Mouse (Mus musculus) heart, embryonic 11.5 days (tissue): ENCODE results near the gene Ptgs1. TPM values are rescaled to one million over a fixed set of nuclear protein-coding genes. Genes with fewer than 3 reads are reported as not detected.

ENCODE experiments used
- ATAC-seq: fragments of 200-750 bp; cut with Nextera tagmentation; replicated peaks from 2 replicates; pipeline ENCODE4 v1.8.0; 2017; ENCODE audit warnings: moderate library complexity; ENCODE audit not compliant: insufficient number of reproducible peaks, low FRiP score, low TSS enrichment
- H3K27ac ChIP-seq: fragments of 300-500 bp; sonication (generic); 2 replicates; pipeline ENCODE4 v1.5.1; 2014; ENCODE audit warnings: mild to moderate bottlenecking, low read depth, low read length
- H3K27me3 ChIP-seq: fragments of 300-500 bp; sonication (generic); 2 replicates; pipeline ENCODE4 v1.6.1; 2014; ENCODE audit warnings: mild to moderate bottlenecking, low read length, mixed read lengths; ENCODE audit not compliant: control insufficient read depth, insufficient read depth
- H3K36me3 ChIP-seq: fragments of 300-500 bp; sonication (generic); 2 replicates; pipeline ENCODE4 v1.6.1; 2014; ENCODE audit warnings: mild to moderate bottlenecking, low read length, moderate library complexity, mixed read lengths; ENCODE audit not compliant: control insufficient read depth, insufficient read depth
- H3K4me1 ChIP-seq: fragments of 300-500 bp; sonication (generic); 2 replicates; pipeline ENCODE4 v1.6.1; 2014; ENCODE audit warnings: low read length; ENCODE audit not compliant: control insufficient read depth, insufficient read depth
- H3K4me2 ChIP-seq: fragments of 300-500 bp; sonication (generic); 2 replicates; pipeline ENCODE4 v1.6.1; 2014; ENCODE audit warnings: mild to moderate bottlenecking, moderate library complexity
- H3K4me3 ChIP-seq: fragments of 300-500 bp; sonication (generic); 2 replicates; pipeline ENCODE4 v1.5.1; 2014; ENCODE audit warnings: low read depth, low read length
- H3K9ac ChIP-seq: fragments of 300-500 bp; sonication (generic); 2 replicates; pipeline ENCODE4 v1.6.1; 2014; ENCODE audit warnings: mild to moderate bottlenecking, low read depth, low read length, moderate library complexity
- H3K9me3 ChIP-seq: fragments of 300-500 bp; sonication (generic); replicated peaks from 2 replicates; pipeline ENCODE4 v1.6.1; 2016; ENCODE audit warnings: low read length; ENCODE audit not compliant: control insufficient read depth
- WGBS: fragments of 180-500 bp; shearing (Covaris S2); extraction: QIAGEN DNeasy Blood & Tissue Kit; methylation state at CpG from one replicate; pipeline ENCODE4 v1.1.7; 2014; ENCODE audit not compliant: insufficient replicate concordance; 5-methylcytosine and 5-hydroxymethylcytosine counted together
- polyA plus RNA-seq: library from polyadenylated mRNA; unstranded; fragments of >200 nt; fragmentation: Nextera tagmentation; extraction: Ambion mirVana; gene quantifications from 2 replicates; pipeline ENCODE4 v1.2.1, GENCODE M21; 2014

Gene Ptgs1
- polyA plus RNA-seq, 1 experiment from 2014 or later: 19.4 TPM

DNA sequence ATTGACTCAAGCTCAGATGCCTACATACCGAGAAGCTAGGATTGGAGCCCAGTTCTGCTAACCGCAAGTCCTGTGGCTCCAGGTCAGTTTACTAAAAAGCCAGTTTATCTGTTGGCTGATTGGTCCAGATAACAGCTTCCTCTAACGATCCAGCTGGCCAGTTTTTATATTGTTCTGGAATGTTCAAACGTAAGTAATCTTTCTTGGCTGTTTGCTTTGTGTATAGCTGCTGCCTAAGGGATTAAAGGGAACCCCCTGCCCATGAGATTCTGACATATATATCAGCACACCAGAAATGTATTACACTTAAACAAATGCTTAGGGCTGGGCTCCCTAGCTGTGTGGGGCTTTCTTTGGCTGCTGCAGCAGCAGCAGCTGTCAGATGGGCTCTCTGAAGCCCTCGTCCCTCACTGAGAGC is 13.7 kb downstream of the Ptgs1 start:
- Histone ChIP-seq H3K9ac (no peak overlapping the region), H3K4me1 (no peaks in the 10 kb centered on the region), H3K4me3 (no peak overlapping the region), H3K9me3 (no peaks in the 10 kb centered on the region; the same call in 1 of the 2 replicates), H3K4me2 (no peak overlapping the region), H3K27me3 (no peaks in the 10 kb centered on the region), H3K27ac (no peak overlapping the region), H3K36me3 (no peaks in the 10 kb centered on the region; the same call in 1 of the 2 replicates)
- ATAC-seq: no peak
- 46% methylated on average over 5 of the region's 5 CpGs for WGBS

GRCm38 (mm10) chr2:36244705-36245104 is 14.5 kb downstream of the Ptgs1 start:
- Histone ChIP-seq H3K27ac (no peak overlapping the region), H3K4me1 (no peaks in the 10 kb centered on the region), H3K9me3 (no peaks in the 10 kb centered on the region; the same call in 1 of the 2 replicates), H3K27me3 (no peaks in the 10 kb centered on the region), H3K4me3 (no peak overlapping the region), H3K36me3 (no peaks in the 10 kb centered on the region), H3K9ac (no peak overlapping the region), H3K4me2 (no peak overlapping the region)
- WGBS: 75% methylated on average over 3 of the region's 3 CpGs
- ATAC-seq: no peak

DNA sequence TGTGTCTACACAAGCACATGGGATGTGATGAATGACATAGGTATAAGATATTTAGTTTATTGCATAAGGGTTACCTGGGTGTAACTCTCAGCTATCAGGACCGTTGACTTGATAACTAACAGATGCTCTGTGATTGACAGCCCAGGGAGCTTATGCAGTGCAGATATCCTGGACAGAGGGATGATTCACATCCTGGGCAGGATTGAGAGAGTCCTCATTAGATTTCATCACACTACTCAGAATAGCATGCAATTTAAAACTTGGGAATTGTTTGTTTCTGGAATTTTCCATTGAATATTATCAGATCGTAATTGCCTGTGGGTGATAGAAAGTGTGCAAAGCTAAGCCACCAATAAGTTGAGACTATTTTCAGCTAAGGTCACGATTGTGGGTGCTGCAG is 17.7 kb downstream of the Ptgs1 start:
- Histone ChIP-seq H3K4me2 (no peak overlapping the region), H3K9ac (no peak overlapping the region), H3K36me3 (no peaks in the 10 kb centered on the region), H3K27me3 (no peaks in the 10 kb centered on the region), H3K4me1 (no peaks in the 10 kb centered on the region), H3K27ac (no peak overlapping the region), H3K4me3 (no peak overlapping the region), H3K9me3 (no peaks in the 10 kb centered on the region)
- ATAC-seq: no peak
- 62% methylated on average over 3 of the region's 3 CpGs for WGBS

DNA sequence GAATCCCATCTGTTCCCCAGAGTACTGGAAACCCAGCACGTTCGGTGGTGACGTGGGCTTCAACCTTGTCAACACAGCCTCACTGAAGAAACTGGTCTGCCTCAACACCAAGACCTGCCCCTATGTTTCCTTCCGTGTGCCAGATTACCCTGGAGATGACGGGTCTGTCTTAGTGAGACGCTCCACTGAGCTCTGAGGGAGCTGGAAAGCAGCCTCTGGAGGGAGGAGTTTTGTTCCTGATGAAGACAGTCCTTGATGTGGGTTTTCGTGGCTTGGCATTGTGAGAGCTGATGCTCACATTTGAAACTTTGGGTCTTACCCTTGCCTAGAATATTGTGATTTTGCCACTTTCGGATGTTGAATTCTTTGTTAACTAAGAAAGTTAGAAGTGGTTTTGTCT is 20.9 kb downstream of the Ptgs1 start:
- Histone ChIP-seq H3K27ac (no peak overlapping the region), H3K4me1 (no peaks in the 10 kb centered on the region), H3K4me3 (no peak overlapping the region), H3K36me3 (no peaks in the 10 kb centered on the region), H3K27me3 (no peaks in the 10 kb centered on the region), H3K9me3 (no peaks in the 10 kb centered on the region), H3K9ac (no peak overlapping the region), H3K4me2 (no peak overlapping the region)
- WGBS: 63% methylated on average over 8 of the region's 8 CpGs
- ATAC-seq: no peak

DNA sequence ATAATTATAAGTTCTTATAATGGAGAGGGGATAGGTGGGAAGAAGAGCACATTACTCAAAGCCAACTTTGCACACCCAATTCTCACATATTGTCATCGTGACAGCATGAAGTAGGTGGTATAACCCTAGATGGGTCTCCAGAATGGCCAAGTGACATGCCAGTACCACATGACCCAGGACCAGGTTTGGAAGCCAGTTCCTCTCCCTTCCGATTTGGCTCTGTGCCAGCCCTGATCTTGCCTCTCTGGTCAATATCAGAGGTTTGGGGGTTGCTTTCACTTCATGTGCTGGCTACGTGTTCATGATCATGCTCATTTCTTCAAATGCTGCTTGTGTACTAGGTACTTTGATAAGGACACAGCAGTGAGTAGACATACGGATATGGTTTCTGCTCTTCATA is 22.3 kb downstream of the Ptgs1 start:
- Histone ChIP-seq H3K4me3 (no peak overlapping the region), H3K27me3 (no peaks in the 10 kb centered on the region), H3K9me3 (no peaks in the 10 kb centered on the region), H3K4me1 (no peaks in the 10 kb centered on the region), H3K4me2 (no peak overlapping the region), H3K27ac (no peak overlapping the region), H3K36me3 (no peaks in the 10 kb centered on the region), H3K9ac (no peak overlapping the region)
- 81% methylated on average over 4 of the region's 4 CpGs for WGBS
- no peak for ATAC-seq

GRCm38 (mm10) chr2:36254445-36254844 is 24.2 kb downstream of the Ptgs1 start:
- Histone ChIP-seq H3K4me2 (no peak overlapping the region), H3K9ac (no peak overlapping the region), H3K4me1 (no peaks in the 10 kb centered on the region), H3K4me3 (no peak overlapping the region), H3K27me3 (no peaks in the 10 kb centered on the region), H3K36me3 (no peaks in the 10 kb centered on the region), H3K27ac (no peak overlapping the region), H3K9me3 (no peaks in the 10 kb centered on the region)
- ATAC-seq: no peak
- 79% methylated on average over 2 of the region's 2 CpGs for WGBS

DNA sequence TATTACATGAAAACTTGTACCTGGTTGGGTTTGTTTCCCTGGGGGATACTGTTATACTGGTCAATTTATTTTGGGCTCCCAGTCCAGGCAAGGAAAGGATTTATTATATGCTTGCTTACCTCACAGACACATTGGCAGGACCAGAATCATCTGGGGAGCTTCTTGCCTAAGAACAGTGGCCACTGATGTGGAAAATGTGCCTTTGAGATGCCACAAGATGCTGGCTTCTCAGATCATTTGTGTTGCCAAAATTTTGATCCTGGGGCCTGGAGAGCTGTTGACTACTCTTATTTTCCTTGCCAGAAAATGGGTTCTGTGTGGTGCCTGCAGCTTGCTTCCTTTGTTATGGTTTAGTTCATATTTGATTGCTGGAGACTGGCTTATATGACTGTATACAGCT is 26.7 kb downstream of the Ptgs1 start:
- H3K4me3 ChIP-seq: no peak overlapping the region
- H3K9ac ChIP-seq: no peak overlapping the region
- H3K27me3 ChIP-seq: no peaks in the 10 kb centered on the region
- no peaks in the 10 kb centered on the region for H3K36me3 ChIP-seq
- no peaks in the 10 kb centered on the region for H3K4me1 ChIP-seq
- H3K9me3 ChIP-seq: no peaks in the 10 kb centered on the region
- H3K27ac ChIP-seq: no peak overlapping the region
- no peak for ATAC-seq
- no peak overlapping the region for H3K4me2 ChIP-seq

DNA sequence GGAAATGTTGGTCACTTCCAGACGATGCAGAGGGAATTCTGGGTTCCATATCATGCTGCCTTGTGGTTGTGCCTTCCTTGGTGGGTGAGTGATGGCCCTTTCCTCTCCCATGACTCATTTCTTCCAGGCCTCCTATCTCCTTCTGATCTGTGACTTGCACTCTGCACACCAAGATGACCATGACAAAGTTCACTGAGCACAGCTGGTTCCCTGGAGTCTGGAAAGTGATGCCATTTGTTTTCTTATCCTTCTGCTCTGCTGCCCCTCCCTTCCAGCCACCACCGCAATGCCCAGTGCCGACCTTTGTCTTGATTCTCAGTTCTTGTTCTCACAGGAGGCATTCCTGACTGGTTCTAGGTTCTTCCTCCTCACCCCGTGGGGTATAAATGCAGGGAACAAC is 29.2 kb downstream of the Ptgs1 start:
- ATAC-seq: no peak
- no peaks in the 10 kb centered on the region for H3K9me3 ChIP-seq
- H3K4me2 ChIP-seq: no peak overlapping the region
- H3K36me3 ChIP-seq: no peaks in the 10 kb centered on the region
- WGBS: 48% methylated on average over 4 of the region's 4 CpGs
- no peaks in the 10 kb centered on the region for H3K4me1 ChIP-seq
- H3K27me3 ChIP-seq: no peaks in the 10 kb centered on the region
- H3K27ac ChIP-seq: no peak overlapping the region
- H3K9ac ChIP-seq: no peak overlapping the region
- no peak overlapping the region for H3K4me3 ChIP-seq

DNA sequence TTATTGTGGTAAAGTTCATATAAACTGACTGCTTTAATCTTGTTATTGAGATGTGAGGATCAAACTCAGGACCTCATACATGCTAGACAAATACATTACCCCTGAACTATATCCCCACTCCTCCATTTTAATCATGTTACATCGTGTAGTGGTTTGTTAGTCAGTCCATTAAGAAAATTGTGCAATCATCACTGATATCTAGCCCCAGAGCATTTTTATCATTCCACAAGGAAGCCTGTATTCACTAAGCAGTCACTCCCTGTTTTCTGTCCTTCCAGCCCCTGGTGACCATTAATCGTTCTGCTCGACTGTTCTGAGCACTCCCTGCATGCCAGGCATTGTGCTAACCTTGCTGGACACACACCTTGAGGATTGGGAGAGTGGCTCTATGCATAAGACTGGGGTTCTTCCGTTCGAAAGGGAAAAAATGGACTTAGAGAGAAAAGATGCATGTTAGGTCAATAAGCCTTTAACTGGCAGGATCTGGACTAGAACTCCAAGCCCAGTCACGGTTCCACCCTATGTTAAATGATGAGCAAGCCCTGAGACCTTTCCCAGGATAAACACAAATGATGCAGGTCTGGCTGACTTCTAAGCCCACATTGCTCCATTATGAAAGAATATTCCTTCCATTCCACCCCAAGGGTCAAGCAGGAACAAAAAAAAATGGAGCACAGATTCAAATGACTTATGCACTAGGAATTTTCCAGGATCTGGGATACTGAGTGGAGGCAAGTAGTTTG is 29.7 kb downstream of the Ptgs1 start:
- no peaks in the 10 kb centered on the region for H3K4me1 ChIP-seq
- H3K9ac ChIP-seq: no peak overlapping the region
- ATAC-seq: no peak
- H3K4me3 ChIP-seq: no peak overlapping the region
- no peaks in the 10 kb centered on the region for H3K27me3 ChIP-seq
- no peak overlapping the region for H3K4me2 ChIP-seq
- WGBS: 65% methylated on average over 6 of the region's 6 CpGs
- no peaks in the 10 kb centered on the region for H3K9me3 ChIP-seq
- no peak overlapping the region for H3K27ac ChIP-seq
- H3K36me3 ChIP-seq: no peaks in the 10 kb centered on the region
